Mouse (Mus musculus) CH12.LX (cell line): ENCODE measurements around the gene Ddx41. TPM values are rescaled to one million over a fixed set of nuclear protein-coding genes. Genes with fewer than 3 reads are reported as not detected.

ENCODE experiments used
- DNase-seq: peaks from one replicate; pipeline ENCODE4 v3.0.0-alpha.2; 2013; ENCODE audit errors: extremely low read depth
- H3K27ac ChIP-seq: 2 replicates; pipeline ENCODE4 v1.5.1; 2012; ENCODE audit warnings: low read depth, mild to moderate bottlenecking, control low read depth, moderate library complexity; ENCODE audit not compliant: insufficient read depth
- H3K27me3 ChIP-seq: replicated peaks from 2 replicates; pipeline ENCODE3; 2012; ENCODE audit warnings: inconsistent platforms
- H3K36me3 ChIP-seq, 2 experiments: replicated peaks in 1 of 2; 2 replicates each; pipeline versions ENCODE3 to v1.6.1; 2012; ENCODE audit warnings: inconsistent platforms in 1 of 2, low read length in 1 of 2, mild to moderate bottlenecking in 1 of 2, mixed read lengths in 1 of 2, moderate library complexity in 1 of 2; ENCODE audit not compliant: control insufficient read depth in 1 of 2, insufficient read depth in 1 of 2
- H3K4me1 ChIP-seq, 2 experiments: 2 replicates each; pipeline ENCODE4 v1.6.1; 2012; ENCODE audit warnings: inconsistent platforms in 1 of 2, moderate library complexity in 1 of 2; ENCODE audit not compliant: insufficient read depth in 2 of 2, control insufficient read depth in 1 of 2
- H3K4me2 ChIP-seq: 2 replicates; pipeline ENCODE4 v1.6.1; 2012; ENCODE audit warnings: low read depth, mild to moderate bottlenecking, control low read depth; ENCODE audit not compliant: poor library complexity, insufficient read depth, severe bottlenecking
- H3K4me3 ChIP-seq, 3 experiments: fragments of 150-350 bp in 1 of 3; sonication (generic) in 1 of 3; replicated peaks in 1 of 3; 2 replicates each; pipeline versions ENCODE3 to v1.5.1; 2011 to 2012; ENCODE audit warnings: low read depth in 2 of 3, low read length in 2 of 3, mild to moderate bottlenecking in 2 of 3, moderate library complexity in 2 of 3, control low read depth in 1 of 3, improper control_type of control experiment in 1 of 3, inconsistent platforms in 1 of 3, mixed read lengths in 1 of 3; ENCODE audit not compliant: poor library complexity in 1 of 3
- H3K79me2 ChIP-seq: replicated peaks from 2 replicates; pipeline ENCODE4 v1.6.1; 2012; ENCODE audit warnings: mild to moderate bottlenecking, moderate library complexity; ENCODE audit not compliant: control insufficient read depth, poor library complexity, insufficient read depth, severe bottlenecking; ENCODE audit errors: extremely low read depth
- H3K9ac ChIP-seq: 2 replicates; pipeline ENCODE4 v1.6.1; 2012; ENCODE audit warnings: low read depth, mild to moderate bottlenecking, control low read depth, moderate library complexity; ENCODE audit not compliant: insufficient read depth
- H3K9me3 ChIP-seq: replicated peaks from 2 replicates; pipeline ENCODE3; 2012; ENCODE audit warnings: low read length, inconsistent platforms, mixed read lengths
- BHLHE40 ChIP-seq: IDR thresholded peaks from 2 replicates; pipeline ENCODE4 v1.6.1; 2011; ENCODE audit warnings: mild to moderate bottlenecking, low read depth, low read length, improper control_type of control experiment
- CHD1 ChIP-seq: IDR thresholded peaks from 2 replicates; pipeline ENCODE4 v1.6.1; 2012; ENCODE audit warnings: low read depth, low read length, improper control_type of control experiment, inconsistent platforms
- CHD2 ChIP-seq: IDR thresholded peaks from 2 replicates; pipeline ENCODE4 v1.6.1; 2011; ENCODE audit warnings: low read length, improper control_type of control experiment
- E2F4 ChIP-seq: IDR thresholded peaks from 2 replicates; pipeline ENCODE4 v1.6.1; 2011; ENCODE audit warnings: low read depth, low read length, improper control_type of control experiment; ENCODE audit not compliant: insufficient replicate concordance
- GABPA ChIP-seq: IDR thresholded peaks from 2 replicates; pipeline ENCODE4 v1.6.1; 2012; ENCODE audit warnings: low read depth, low read length, improper control_type of control experiment, inconsistent platforms; ENCODE audit not compliant: insufficient replicate concordance
- HCFC1 ChIP-seq: IDR thresholded peaks from 2 replicates; pipeline ENCODE4 v1.6.1; 2012; ENCODE audit warnings: low read depth, mild to moderate bottlenecking, inconsistent platforms, low read length, improper control_type of control experiment
- IRF4 ChIP-seq: IDR thresholded peaks from 2 replicates; pipeline ENCODE4 v1.6.1; 2014; ENCODE audit warnings: low read depth, mild to moderate bottlenecking, inconsistent platforms, low read length, improper control_type of control experiment
- JUN ChIP-seq: IDR thresholded peaks from 2 replicates; pipeline ENCODE4 v1.6.1; 2011; ENCODE audit warnings: low read depth, mild to moderate bottlenecking, low read length, improper control_type of control experiment, moderate library complexity; ENCODE audit not compliant: insufficient read depth
- JUND ChIP-seq: conservative IDR thresholded peaks from 2 replicates; pipeline ENCODE4 v1.6.1; 2011; ENCODE audit warnings: low read depth, low read length, improper control_type of control experiment
- KAT2A ChIP-seq: IDR thresholded peaks from 2 replicates; pipeline ENCODE4 v1.6.1; 2012; ENCODE audit warnings: low read length, improper control_type of control experiment, inconsistent platforms; ENCODE audit not compliant: insufficient replicate concordance
- MAFK ChIP-seq: IDR thresholded peaks from 2 replicates; pipeline ENCODE4 v1.6.1; 2011; ENCODE audit warnings: low read length, improper control_type of control experiment; ENCODE audit not compliant: insufficient replicate concordance
- MAX ChIP-seq: IDR thresholded peaks from 2 replicates; pipeline ENCODE4 v1.6.1; 2011; ENCODE audit warnings: low read length, improper control_type of control experiment
- MXI1 ChIP-seq: IDR thresholded peaks from 2 replicates; pipeline ENCODE4 v1.6.1; 2011; ENCODE audit warnings: mild to moderate bottlenecking, low read depth, low read length, improper control_type of control experiment
- MYC ChIP-seq: IDR thresholded peaks from 2 replicates; pipeline ENCODE4 v1.6.1; 2011; ENCODE audit warnings: low read depth, mild to moderate bottlenecking, improper control_type of control experiment, low read length
- NELFE ChIP-seq: IDR thresholded peaks from 2 replicates; pipeline ENCODE4 v1.6.1; 2011; ENCODE audit warnings: low read depth, low read length, improper control_type of control experiment
- PAX5 ChIP-seq: IDR thresholded peaks from 2 replicates; pipeline ENCODE4 v1.6.1; 2012; ENCODE audit warnings: low read length, inconsistent platforms, mixed read lengths
- POLR2A ChIP-seq: IDR thresholded peaks from 2 replicates; pipeline ENCODE4 v1.6.1; 2011; ENCODE audit warnings: low read depth, mild to moderate bottlenecking, improper control_type of control experiment, low read length
- POLR2AphosphoS2 ChIP-seq: IDR thresholded peaks from 2 replicates; pipeline ENCODE4 v1.6.1; 2011; ENCODE audit warnings: low read depth, low read length, improper control_type of control experiment
- RAD21 ChIP-seq: IDR thresholded peaks from 2 replicates; pipeline ENCODE4 v1.6.1; 2011; ENCODE audit warnings: low read depth, mild to moderate bottlenecking, low read length, improper control_type of control experiment, moderate library complexity
- TBP ChIP-seq: conservative IDR thresholded peaks from 2 replicates; pipeline ENCODE4 v1.6.1; 2011; ENCODE audit warnings: low read depth, low read length, improper control_type of control experiment
- USF1 ChIP-seq: IDR thresholded peaks from 2 replicates; pipeline ENCODE4 v1.6.1; 2014; ENCODE audit warnings: low read depth, mild to moderate bottlenecking, inconsistent platforms, low read length, improper control_type of control experiment
- USF2 ChIP-seq: conservative IDR thresholded peaks from 2 replicates; pipeline ENCODE4 v1.6.1; 2011; ENCODE audit warnings: low read depth, low read length, improper control_type of control experiment
- ZC3H11A ChIP-seq: IDR thresholded peaks from 2 replicates; pipeline ENCODE4 v1.6.1; 2012; ENCODE audit warnings: low read depth, mild to moderate bottlenecking, inconsistent platforms, low read length, improper control_type of control experiment
- ZNF384 ChIP-seq: IDR thresholded peaks from 2 replicates; pipeline ENCODE4 v1.6.1; 2012; ENCODE audit warnings: low read depth, low read length, improper control_type of control experiment, inconsistent platforms
- dilution Hi-C: fragments of 300-500 bp; cut with MboI; formaldehyde crosslinking; loops from 2 replicates; pipeline ENCODE4 v1.14.3; 2020; ENCODE audit warnings: low sequenced_read_pairs; ENCODE audit not compliant: extremely low pct_unique_long_range_greater_than_20kb, extremely low pct_ligation_motif_present
- in situ Hi-C: fragments of 300-500 bp; cut with MboI; formaldehyde crosslinking; loops from 3 replicates; pipeline ENCODE4 v1.14.3; 2019; ENCODE audit warnings: low sequenced_read_pairs, low pct_ligation_motif_present, low pct_unique_long_range_greater_than_20kb, mixed read lengths
- polyA plus RNA-seq: library from polyadenylated mRNA; unstranded; fragments of >175 nt; gene quantifications from 2 replicates; pipeline ENCODE4 v1.2.1, GENCODE M21; 2012; ENCODE audit warnings: low read depth; ENCODE audit not compliant: insufficient read length
- total RNA-seq, 2 experiments: library from RNA; depleted of rRNA; stranded (reverse); fragments of 300-350 nt in 1 of 2; fragments of >200 nt in 1 of 2; gene quantifications; 2 replicates each; pipeline ENCODE4 v1.2.3; 2012 to 2014

Gene Ddx41
- total and polyA plus RNA-seq, 3 experiments = 56.6 to 107 (median 95.3) TPM

DNA sequence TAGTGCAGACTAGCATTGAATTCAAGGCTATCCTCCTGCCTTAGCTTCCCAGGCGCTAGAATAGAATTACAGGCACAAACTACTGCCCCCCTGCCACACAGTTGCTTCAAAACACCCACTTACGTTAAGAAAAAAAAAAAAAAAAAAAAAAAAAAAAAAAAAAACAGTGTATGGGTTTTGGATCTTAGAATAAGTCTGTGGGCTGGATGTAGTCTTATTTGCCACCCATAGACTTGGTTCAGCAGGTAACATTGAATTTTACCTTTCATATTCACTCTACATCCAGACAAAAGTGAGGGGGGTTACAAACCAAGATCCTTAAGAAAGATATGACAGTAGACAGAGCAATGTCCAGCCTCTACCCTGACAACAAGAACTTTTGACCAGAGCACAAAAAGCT is 31.5 kb upstream of the Ddx41 start:
- H3K36me3 ChIP-seq = peaks cover 8 to 60% of the 10 kb centered on the region in 2 experiments
- H3K4me1 ChIP-seq = peaks cover 8 to 22% of the 10 kb centered on the region in 2 experiments
- no peak overlapping the region for H3K9ac ChIP-seq
- no peaks in the 10 kb centered on the region for H3K9me3 ChIP-seq
- no peak for DNase-seq
- H3K27me3 ChIP-seq = no peaks in the 10 kb centered on the region
- H3K4me2 ChIP-seq = no peak overlapping the region
- no peak overlapping the region for H3K27ac ChIP-seq
- in situ Hi-C loops = no loop called here
- H3K4me3 ChIP-seq = no peak overlapping the region
- no peak for TF ChIP-seq MAFK
- TF ChIP-seq NELFE = no peak
- TF ChIP-seq JUN = no peak
- no peak for TF ChIP-seq IRF4
- TF ChIP-seq MXI1 = no peak
- no peak for TF ChIP-seq PAX5
- no peak for TF ChIP-seq POLR2A
- TF ChIP-seq KAT2A = no peak
- no peak for TF ChIP-seq MYC
- H3K79me2 ChIP-seq = peaks cover 18% of the 10 kb centered on the region
- dilution Hi-C loops = no loop called here

DNA sequence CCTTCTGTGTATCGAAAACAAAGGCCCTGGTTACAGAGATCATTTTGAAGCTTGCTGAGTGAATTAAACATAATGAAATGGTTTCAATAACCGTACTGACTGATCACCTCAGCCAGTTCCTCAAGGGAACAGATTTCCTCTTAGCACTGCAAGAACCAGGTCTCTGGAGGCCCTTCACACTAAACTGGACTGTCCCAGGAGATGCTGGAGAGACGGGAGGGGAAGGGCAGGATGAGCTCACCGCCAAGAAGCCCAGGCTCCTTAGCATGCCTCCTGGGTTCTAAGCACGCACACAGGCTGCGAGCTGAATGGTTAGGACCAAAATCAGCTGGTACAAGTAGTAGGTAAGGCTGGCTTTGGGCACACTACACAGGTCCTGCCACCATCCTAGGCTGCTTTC is 30.5 kb upstream of the Ddx41 start:
- H3K4me1 ChIP-seq = peaks cover 8 to 18% of the 10 kb centered on the region in 2 experiments
- H3K79me2 ChIP-seq = peaks cover 18% of the 10 kb centered on the region
- H3K27me3 ChIP-seq = no peaks in the 10 kb centered on the region
- H3K4me3 ChIP-seq = no peak overlapping the region
- no peak overlapping the region for H3K9ac ChIP-seq
- H3K4me2 ChIP-seq = no peak overlapping the region
- dilution Hi-C loops = no loop called here
- DNase-seq = no peak
- H3K36me3 ChIP-seq = peaks cover 8 to 64% of the 10 kb centered on the region in 2 experiments
- in situ Hi-C loops = no loop called here
- H3K27ac ChIP-seq = no peak overlapping the region
- no peak for TF ChIP-seq E2F4
- no peak for TF ChIP-seq JUN
- TF ChIP-seq JUND = no peak
- no peak for TF ChIP-seq IRF4
- no peak for TF ChIP-seq HCFC1
- TF ChIP-seq GABPA = no peak
- TF ChIP-seq POLR2AphosphoS2 = no peak
- no peak for TF ChIP-seq USF1
- TF ChIP-seq ZC3H11A = no peak
- no peak for TF ChIP-seq ZNF384
- TF ChIP-seq RAD21 = no peak
- no peak for TF ChIP-seq USF2
- TF ChIP-seq CHD2 = no peak
- TF ChIP-seq TBP = no peak
- TF ChIP-seq CHD1 = no peak
- TF ChIP-seq BHLHE40 = no peak
- no peak for TF ChIP-seq MAX
- H3K9me3 ChIP-seq = no peaks in the 10 kb centered on the region
